Mouse (Mus musculus) neural tube, embryonic 12.5 days (tissue): ENCODE results near the gene Brsk1. TPM values are rescaled to one million over a fixed set of nuclear protein-coding genes. Genes with fewer than 3 reads are reported as not detected.
A peak's percentile ranks its signal among the peaks of the same experiment; 100 is the strongest.

Experiments used
- ATAC-seq: fragments of 200-750 bp; cut with Nextera tagmentation; 2 replicates; pipeline ENCODE4 v1.8.0; 2017; ENCODE audit warnings: low read depth, mild to moderate bottlenecking, moderate TSS enrichment, moderate library complexity; ENCODE audit not compliant: low FRiP score
- H3K27ac ChIP-seq: fragments of 300-500 bp; sonication (generic); 2 replicates; pipeline ENCODE4 v1.5.1; 2016
- H3K27me3 ChIP-seq: fragments of 300-500 bp; sonication (generic); replicated peaks from 2 replicates; pipeline ENCODE4 v1.6.1; 2016; ENCODE audit warnings: mild to moderate bottlenecking
- H3K36me3 ChIP-seq: fragments of 300-500 bp; sonication (generic); 2 replicates; pipeline ENCODE4 v1.6.1; 2016; ENCODE audit warnings: mild to moderate bottlenecking
- H3K4me1 ChIP-seq: fragments of 300-500 bp; sonication (generic); 2 replicates; pipeline ENCODE4 v1.6.1; 2016
- H3K4me2 ChIP-seq: fragments of 300-500 bp; sonication (generic); replicated peaks from 2 replicates; pipeline ENCODE4 v1.6.1; 2016; ENCODE audit warnings: mild to moderate bottlenecking
- H3K4me3 ChIP-seq: fragments of 300-500 bp; sonication (generic); 2 replicates; pipeline ENCODE4 v1.5.1; 2016
- H3K9ac ChIP-seq: fragments of 300-500 bp; sonication (generic); 2 replicates; pipeline ENCODE4 v1.6.1; 2016; ENCODE audit warnings: mild to moderate bottlenecking
- H3K9me3 ChIP-seq: fragments of 300-500 bp; sonication (generic); 2 replicates; pipeline ENCODE4 v1.6.1; 2016; ENCODE audit warnings: mild to moderate bottlenecking
- WGBS: fragments of 180-500 bp; shearing (Covaris S2); methylation state at CpG from one replicate; pipeline ENCODE4 v1.1.7; 2016; 5-methylcytosine and 5-hydroxymethylcytosine counted together
- polyA plus RNA-seq: library from polyadenylated mRNA; unstranded; fragments of >200 nt; fragmentation: Nextera tagmentation; extraction: Ambion mirVana; gene quantifications from 2 replicates; pipeline ENCODE4 v1.2.1, GENCODE M21; 2016

Gene Brsk1
- polyA plus RNA-seq, 1 experiment from 2014 or later: 5.0 TPM

DNA sequence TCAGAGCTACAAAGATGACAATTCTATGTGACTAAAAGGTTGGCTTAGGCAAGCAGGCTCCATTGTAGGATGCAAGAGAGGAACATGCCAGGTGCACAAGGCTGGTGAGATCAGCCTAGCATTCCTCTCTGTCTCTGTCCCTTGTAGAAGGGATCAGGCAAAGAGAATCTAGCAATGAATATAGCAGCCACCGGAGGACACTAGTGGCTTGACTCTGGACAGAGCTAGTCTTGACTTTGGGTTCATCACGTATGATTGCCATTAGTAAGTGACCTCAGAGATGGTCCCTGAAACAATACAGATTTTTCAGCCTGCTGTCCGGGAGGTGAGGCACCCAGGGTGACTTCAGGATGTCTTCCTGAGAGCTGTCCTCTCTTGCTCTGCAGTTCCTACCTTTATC lies 22.2 kb downstream of the Brsk1 start:
- no peak overlapping the region for H3K9ac ChIP-seq
- H3K36me3 ChIP-seq: peaks cover 91% of the 10 kb centered on the region
- WGBS: 89% methylated on average over 3 of the region's 3 CpGs

DNA sequence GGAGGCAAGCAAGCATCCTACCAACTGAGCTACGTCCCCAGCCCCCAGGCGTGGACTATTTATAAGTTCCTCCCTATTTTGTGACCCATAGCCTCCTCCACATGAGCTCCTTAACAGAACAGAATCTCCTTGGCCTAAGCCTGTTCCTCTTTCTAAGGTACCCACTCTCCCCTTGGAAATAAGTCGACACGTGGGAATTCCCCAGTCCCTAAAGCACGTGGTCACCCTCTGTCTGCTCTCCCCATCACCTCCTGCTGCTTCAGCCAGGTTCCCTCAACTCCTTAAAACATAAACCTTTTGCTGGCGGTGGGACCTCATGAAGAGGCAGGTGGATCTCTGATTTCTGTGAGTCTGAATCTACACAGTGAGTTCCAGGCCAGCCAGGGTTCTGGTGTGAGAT lies 26.6 kb downstream of the Brsk1 start:
- Histone ChIP-seq H3K27ac (no peak overlapping the region), H3K4me2 (no peak overlapping the region), H3K9ac (no peak overlapping the region), H3K36me3 (peaks cover 53% of the 10 kb centered on the region), H3K27me3 (no peaks in the 10 kb centered on the region), H3K4me1 (no peaks in the 10 kb centered on the region), H3K4me3 (no peak overlapping the region), H3K9me3 (no peaks in the 10 kb centered on the region)
- no peak for ATAC-seq
- WGBS: 73% methylated on average over 6 of the region's 6 CpGs

More for the DNA sequence above, 22.2 kb downstream of the Brsk1 start:
- H3K4me2 ChIP-seq: no peak overlapping the region
- H3K27me3 ChIP-seq: no peaks in the 10 kb centered on the region
- H3K27ac ChIP-seq: no peak overlapping the region
- no peaks in the 10 kb centered on the region for H3K9me3 ChIP-seq
- no peak for ATAC-seq
- no peak overlapping the region for H3K4me3 ChIP-seq
- H3K4me1 ChIP-seq: no peaks in the 10 kb centered on the region

DNA sequence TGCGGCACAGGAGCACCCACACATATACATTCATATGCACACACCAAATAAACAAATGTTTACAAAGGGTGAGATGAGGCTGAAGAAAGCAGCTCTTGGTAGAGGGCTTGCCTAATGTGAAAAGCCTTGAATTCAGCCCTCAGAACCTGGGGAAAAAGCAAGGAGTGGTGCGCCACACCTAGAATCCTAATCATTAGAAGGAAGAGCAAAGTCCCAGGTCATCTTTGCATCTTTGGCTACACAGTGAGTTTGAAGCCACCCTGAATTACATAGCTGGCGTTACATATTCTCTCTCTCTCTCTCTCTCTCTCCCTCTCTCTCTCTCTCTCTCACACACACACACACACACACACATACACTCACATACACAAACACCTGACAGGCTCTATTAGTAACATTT lies 28.9 kb downstream of the Brsk1 start:
- Histone ChIP-seq H3K4me2 (no peak overlapping the region), H3K9me3 (no peaks in the 10 kb centered on the region), H3K9ac (no peak overlapping the region), H3K36me3 (peaks cover 30% of the 10 kb centered on the region), H3K4me1 (no peaks in the 10 kb centered on the region), H3K27me3 (no peaks in the 10 kb centered on the region), H3K4me3 (no peak overlapping the region), H3K27ac (no peak overlapping the region)
- 91% methylated on average over 3 of the region's 3 CpGs for WGBS
- no peak for ATAC-seq

DNA sequence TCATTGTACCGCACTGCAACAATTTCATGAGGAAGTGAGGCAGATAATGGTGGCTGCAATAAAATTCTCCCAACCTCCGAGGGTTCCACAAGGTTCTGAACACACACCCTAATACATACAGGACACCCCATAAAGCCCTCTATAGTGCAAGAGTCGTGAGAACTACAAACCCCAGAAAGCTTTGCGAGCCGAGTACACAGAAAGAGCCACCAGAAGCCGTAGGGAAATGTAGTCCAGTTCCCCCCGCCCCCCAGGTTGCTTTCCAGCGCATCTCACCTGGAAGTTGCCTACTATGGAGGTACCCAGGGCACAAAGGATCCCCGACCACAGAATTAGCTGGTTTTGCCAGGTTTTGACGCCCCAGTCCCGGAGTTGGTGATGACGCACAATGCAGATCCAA lies 33.1 kb downstream of the Brsk1 start:
- Histone ChIP-seq H3K36me3 (no peaks in the 10 kb centered on the region), H3K27ac (no peak overlapping the region), H3K4me1 (no peaks in the 10 kb centered on the region), H3K4me3 (no peak overlapping the region), H3K27me3 (no peaks in the 10 kb centered on the region), H3K9me3 (no peaks in the 10 kb centered on the region), H3K4me2 (peak overlapping the region; percentile 47), H3K9ac (0 out of 2 replicates have a peak overlapping the region, but pooled peaks have one; percentile 3)
- ATAC-seq: 0 out of 2 replicates have a peak, but pooled peaks have one; percentile 50
- 40% methylated on average over 12 of the region's 12 CpGs for WGBS

DNA sequence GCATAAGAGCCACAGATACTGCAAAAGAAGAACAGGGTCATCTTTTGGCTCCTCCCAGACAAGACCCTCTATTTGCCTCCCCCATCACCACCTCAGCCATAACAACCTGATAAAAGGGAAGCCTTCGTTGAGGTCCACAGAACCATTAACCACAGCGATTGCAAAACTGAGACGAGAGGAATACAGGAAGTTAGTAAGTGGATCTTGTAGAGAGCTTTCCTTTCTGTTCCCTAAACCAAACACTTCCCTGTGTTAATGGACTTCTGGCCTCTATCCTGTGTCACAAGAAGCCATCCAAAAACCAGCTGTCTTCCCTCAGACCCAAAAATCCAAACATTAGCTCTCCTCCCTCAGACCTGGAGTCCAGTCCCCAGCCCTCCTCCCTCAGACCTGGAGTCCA lies 34.0 kb downstream of the Brsk1 start:
- 85% methylated on average over 3 of the region's 3 CpGs for WGBS
- no peak overlapping the region for H3K4me3 ChIP-seq
- no peak overlapping the region for H3K9ac ChIP-seq
- no peaks in the 10 kb centered on the region for H3K27me3 ChIP-seq
- H3K9me3 ChIP-seq: no peaks in the 10 kb centered on the region
- H3K36me3 ChIP-seq: no peaks in the 10 kb centered on the region
- H3K27ac ChIP-seq: no peak overlapping the region
- H3K4me1 ChIP-seq: no peaks in the 10 kb centered on the region
- no peak for ATAC-seq
- H3K4me2 ChIP-seq: no peak overlapping the region

DNA sequence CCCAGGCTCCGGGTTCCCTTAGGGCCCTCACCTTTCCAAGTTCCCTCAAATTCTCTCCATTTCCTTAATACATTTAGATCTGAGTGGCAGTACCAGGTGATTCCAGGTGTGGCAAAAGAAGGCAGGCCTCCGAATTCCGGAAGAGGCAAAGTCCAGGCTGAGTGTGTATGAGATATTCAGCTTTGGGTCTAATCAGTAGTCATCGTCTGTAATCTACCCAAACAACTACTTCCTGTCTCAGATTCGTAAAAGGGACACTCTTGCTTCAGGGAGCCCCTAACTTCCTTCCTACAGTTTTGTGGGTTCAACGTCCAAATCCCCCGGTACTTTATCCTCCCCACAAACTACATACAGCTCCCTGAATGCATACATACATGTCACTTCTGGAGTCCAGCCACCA lies 34.8 kb downstream of the Brsk1 start, which contains the start of gene Tmem150b:
TSS of gene Tmem150b (minus strand) at position 81 of the 400 bp plus-strand sequence.
- 88% methylated on average over 7 of the region's 7 CpGs for WGBS
- Histone ChIP-seq H3K9ac (no peak within 1 kb of the TSS), H3K27me3 (no peaks in the 10 kb centered on the region), H3K27ac (no peak within 1 kb of the TSS), H3K4me1 (no peaks in the 10 kb centered on the region), H3K4me2 (0 out of 2 replicates have a peak within 1 kb of the TSS, but pooled peaks have one; percentile 47), H3K36me3 (no peaks in the 10 kb centered on the region), H3K9me3 (no peaks in the 10 kb centered on the region), H3K4me3 (no peak within 1 kb of the TSS)
- ATAC-seq: no peak

DNA sequence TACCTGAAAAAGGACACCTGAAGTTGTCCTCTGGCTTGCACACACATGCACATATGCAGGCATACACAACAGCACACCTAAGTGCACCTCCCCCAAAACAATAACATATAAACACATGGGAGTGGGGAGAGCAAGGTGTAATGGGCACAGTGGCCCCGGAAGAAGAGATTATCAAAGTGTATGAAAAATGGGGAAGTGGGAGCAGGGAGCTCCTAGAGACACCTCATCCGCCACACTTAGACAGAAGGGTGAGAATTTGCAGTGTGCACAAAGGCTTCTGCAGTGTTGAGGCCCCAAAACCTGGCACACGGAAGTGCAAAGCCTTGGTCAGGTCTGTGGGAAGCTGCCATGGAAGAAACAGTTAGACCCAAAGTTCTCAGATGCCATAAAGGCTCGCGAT lies 40.7 kb downstream of the Brsk1 start:
- WGBS: 83% methylated on average over 5 of the region's 5 CpGs
- no peak overlapping the region for H3K4me2 ChIP-seq
- H3K36me3 ChIP-seq: no peaks in the 10 kb centered on the region
- no peaks in the 10 kb centered on the region; the same call in 1 of the 2 replicates for H3K27me3 ChIP-seq
- H3K4me1 ChIP-seq: no peaks in the 10 kb centered on the region
- ATAC-seq: no peak
- H3K4me3 ChIP-seq: no peak overlapping the region
- no peak overlapping the region for H3K9ac ChIP-seq
- no peak overlapping the region for H3K27ac ChIP-seq
- H3K9me3 ChIP-seq: no peaks in the 10 kb centered on the region

DNA sequence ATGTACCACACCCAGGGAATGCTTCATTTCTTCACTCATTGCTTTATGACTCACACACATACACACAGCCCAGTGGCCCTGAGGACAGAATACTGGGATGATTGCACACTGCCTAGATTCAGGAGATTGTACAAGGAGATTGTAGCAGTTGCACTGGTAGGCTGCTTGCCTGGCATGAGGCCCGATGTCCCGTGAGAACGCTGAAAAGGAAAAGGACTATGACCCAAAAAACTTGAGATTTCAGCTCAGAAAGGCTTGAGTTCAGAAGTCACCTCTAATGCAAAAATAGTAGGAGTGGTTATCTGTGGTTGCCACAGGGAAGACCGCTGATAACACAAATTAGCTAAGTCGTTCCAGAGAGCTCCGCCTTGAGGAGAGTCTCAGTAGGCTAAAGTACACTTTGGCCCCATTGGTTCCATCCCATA lies 42.6 kb downstream of the Brsk1 start:
- no peaks in the 10 kb centered on the region; the same call in 1 of the 2 replicates for H3K27me3 ChIP-seq
- no peak overlapping the region for H3K4me3 ChIP-seq
- H3K9me3 ChIP-seq: no peaks in the 10 kb centered on the region
- no peak overlapping the region for H3K27ac ChIP-seq
- 74% methylated on average over 6 of the region's 6 CpGs for WGBS
- no peak overlapping the region for H3K9ac ChIP-seq
- no peak for ATAC-seq
- H3K4me2 ChIP-seq: no peak overlapping the region
- H3K4me1 ChIP-seq: no peaks in the 10 kb centered on the region
- H3K36me3 ChIP-seq: no peaks in the 10 kb centered on the region

DNA sequence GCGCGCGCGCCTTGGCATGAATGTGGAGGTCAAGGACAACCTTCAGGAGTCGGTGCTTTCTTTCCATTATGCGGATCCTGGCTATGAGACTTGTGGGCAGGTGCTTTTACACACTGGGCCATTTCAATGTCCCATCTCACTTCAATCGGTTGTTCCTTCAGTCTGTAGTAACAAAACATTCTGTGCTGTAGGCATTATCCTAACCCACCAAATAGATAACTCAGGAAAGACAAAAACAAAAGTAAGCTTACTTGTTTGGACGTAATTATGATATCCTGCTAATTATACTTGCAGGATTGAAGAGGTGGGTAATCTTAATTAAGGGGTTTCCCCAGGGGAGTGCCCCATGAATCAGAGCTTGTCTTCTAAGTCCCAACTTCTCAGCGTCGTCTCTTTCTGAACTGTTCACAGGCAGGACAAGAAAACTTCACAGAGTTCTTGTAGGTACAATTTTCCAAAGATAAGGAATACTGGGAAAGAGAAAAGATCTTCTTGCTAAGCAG lies 48.7 kb downstream of the Brsk1 start:
- peaks cover 31% of the 10 kb centered on the region for H3K4me1 ChIP-seq
- peak overlapping the region; percentile 86 for H3K4me2 ChIP-seq
- H3K27ac ChIP-seq: peak overlapping the region; percentile 37; the same call in 1 of the 2 replicates
- WGBS: 48% methylated on average over 10 of the region's 10 CpGs
- H3K27me3 ChIP-seq: no peaks in the 10 kb centered on the region
- no peak overlapping the region for H3K9ac ChIP-seq
- ATAC-seq: no peak; the same call in 1 of the 2 replicates
- peaks cover 8% of the 10 kb centered on the region; the same call in 1 of the 2 replicates for H3K36me3 ChIP-seq
- peak overlapping the region; percentile 71; the same call in 1 of the 2 replicates for H3K4me3 ChIP-seq
- H3K9me3 ChIP-seq: no peaks in the 10 kb centered on the region

DNA sequence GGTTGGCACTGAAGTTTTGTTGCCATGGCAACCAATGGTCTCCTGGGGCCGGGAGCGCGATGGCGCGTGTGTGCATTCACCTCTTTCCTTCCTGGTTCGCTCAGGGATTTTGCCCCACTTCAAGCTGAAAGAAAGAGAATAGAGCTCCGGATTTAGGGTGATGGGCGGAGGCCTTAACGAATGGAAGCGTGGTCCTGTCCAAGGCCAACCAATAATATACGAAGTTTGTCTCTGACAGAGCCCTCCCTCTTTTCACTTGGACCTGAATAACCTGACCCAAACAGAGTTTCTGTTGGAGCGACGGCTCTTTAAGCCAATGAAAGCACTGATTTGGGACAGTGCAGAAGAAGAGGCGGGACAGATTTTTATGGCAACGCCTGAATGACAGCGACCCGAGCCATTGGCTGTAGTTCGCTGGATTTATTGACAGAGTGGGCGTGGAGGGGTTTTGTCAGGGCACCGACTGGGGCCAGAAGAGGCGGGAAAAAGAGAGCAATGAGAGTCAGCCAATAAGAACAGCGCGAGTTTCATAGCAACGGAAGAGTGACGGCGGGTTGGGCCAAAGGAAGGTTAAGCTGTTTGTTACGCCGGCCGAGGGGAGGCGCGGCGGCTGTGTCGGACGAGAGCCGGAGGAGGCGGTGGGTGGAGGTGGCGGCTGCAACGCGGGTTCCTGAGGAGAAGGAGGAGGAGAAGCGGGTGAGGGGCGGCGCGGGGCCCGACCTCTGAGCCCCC lies 49.3 kb downstream of the Brsk1 start, which contains the start of gene Kmt5c:
TSS of gene Kmt5c (plus strand) at position 572 of the 732 bp plus-strand sequence.
- 0% methylated on average over 42 of the region's 44 CpGs for WGBS
- Histone ChIP-seq H3K4me1 (peaks cover 31% of the 10 kb centered on the region), H3K9ac (peak within 1 kb of the TSS; percentile 89), H3K27me3 (no peaks in the 10 kb centered on the region), H3K4me2 (peak within 1 kb of the TSS; percentile 86), H3K27ac (peak within 1 kb of the TSS; percentile 68), H3K36me3 (peaks cover 14% of the 10 kb centered on the region; the same call in 1 of the 2 replicates), H3K9me3 (no peaks in the 10 kb centered on the region), H3K4me3 (peak within 1 kb of the TSS; percentile 71)
- ATAC-seq: peak; percentile 97

DNA sequence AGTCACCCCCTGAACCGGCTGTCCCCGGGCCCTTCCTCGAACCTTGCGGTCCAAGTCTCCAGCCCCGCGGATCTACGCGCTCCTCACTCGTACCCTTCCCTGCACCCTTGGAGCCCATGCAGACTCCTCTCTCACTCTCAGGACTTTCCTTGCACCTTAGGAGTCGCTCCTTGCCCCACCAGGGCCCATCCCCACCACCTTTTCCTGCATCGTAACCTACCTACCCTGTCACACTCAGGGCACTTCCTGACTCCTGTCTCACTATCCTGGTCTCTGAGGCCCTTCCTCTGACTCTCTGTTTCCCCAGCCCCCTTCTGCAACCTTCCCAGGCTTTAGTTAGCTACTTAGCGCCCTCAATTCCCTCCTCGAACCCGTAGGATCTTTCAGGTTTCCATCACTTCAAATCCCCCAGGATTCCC lies 49.9 kb downstream of the Brsk1 start:
- Histone ChIP-seq H3K36me3 (peaks cover 16% of the 10 kb centered on the region), H3K4me2 (peak overlapping the region; percentile 86), H3K9ac (peak overlapping the region; percentile 89), H3K27ac (peak overlapping the region; percentile 68), H3K27me3 (no peaks in the 10 kb centered on the region), H3K9me3 (no peaks in the 10 kb centered on the region), H3K4me3 (peak overlapping the region; percentile 71), H3K4me1 (peaks cover 31% of the 10 kb centered on the region)
- WGBS: 0% methylated on average over 13 of the region's 14 CpGs
- ATAC-seq: peak; percentile 48

DNA sequence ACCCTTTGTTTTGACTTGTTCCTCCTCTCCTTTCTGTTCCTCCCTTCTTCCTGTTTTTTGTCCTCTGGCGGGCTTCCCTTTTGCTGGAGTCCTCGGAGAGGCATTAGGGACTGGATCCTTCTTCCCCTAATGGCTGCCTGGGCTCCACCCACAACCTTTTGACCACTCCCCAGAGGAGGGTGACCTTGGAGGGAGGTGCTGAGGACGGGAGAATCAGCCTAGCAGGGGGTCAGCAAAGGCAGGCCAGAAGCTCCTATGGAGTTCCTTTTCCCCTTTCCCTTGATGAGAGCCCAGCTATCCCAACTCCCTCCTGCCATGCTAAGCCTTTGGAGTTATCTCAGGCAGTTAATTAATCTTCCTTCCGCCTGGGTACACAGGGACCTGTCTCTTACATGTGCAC lies 50.7 kb downstream of the Brsk1 start:
- H3K4me1 ChIP-seq: peaks cover 31% of the 10 kb centered on the region
- H3K27me3 ChIP-seq: no peaks in the 10 kb centered on the region
- peak overlapping the region; percentile 71 for H3K4me3 ChIP-seq
- 4% methylated on average over 4 of the region's 4 CpGs for WGBS
- peak overlapping the region; percentile 68; the same call in 1 of the 2 replicates for H3K27ac ChIP-seq
- H3K9me3 ChIP-seq: no peaks in the 10 kb centered on the region
- H3K36me3 ChIP-seq: peaks cover 21% of the 10 kb centered on the region
- H3K9ac ChIP-seq: peak overlapping the region; percentile 89
- peak overlapping the region; percentile 86 for H3K4me2 ChIP-seq
- no peak for ATAC-seq
